Mouse (Mus musculus) gastrocnemius, postnatal 10 days (tissue): Measurements from ENCODE around the gene Olfr282. TPM values are rescaled to one million over a fixed set of nuclear protein-coding genes. Genes with fewer than 3 reads are reported as not detected.

Experiments used
- DNase-seq: peaks from one replicate; pipeline ENCODE4 v3.0.0; 2021; ENCODE audit warnings: mixed read lengths
- total RNA-seq, 2 experiments: library from RNA; stranded (reverse); gene quantifications; 2 replicates each; pipeline ENCODE4 v1.2.3; 2021

Olfr282 gene
- total RNA-seq, 2 experiments from 2014 or later: not detected

GRCm38 (mm10) chr15:98475382-98475781, 44.4 kb downstream of the Olfr282 start:
- DNase-seq: peak; percentile 61

GRCm38 (mm10) chr15:98476281-98476680, 45.3 kb downstream of the Olfr282 start:
- no peak for DNase-seq

- DNase-seq: no peak
Measured at GRCm38 (mm10) chr15:98479568-98480102, 48.6 kb downstream of the Olfr282 start.

GRCm38 (mm10) chr15:98482701-98483100, 51.7 kb downstream of the Olfr282 start, which contains the start of gene Lalba:
TSS of gene Lalba (minus strand) at chr15:98482721.
- no peak for DNase-seq

- no peak for DNase-seq
Measured at GRCm38 (mm10) chr15:98483907-98484886, 53.2 kb downstream of the Olfr282 start.

- no peak for DNase-seq
Measured at GRCm38 (mm10) chr15:98486433-98487021, 55.5 kb downstream of the Olfr282 start.

Other genes starting within 250 kb of the Olfr282 start
- not detected for gene Olfr288, start 235.7 kb upstream of the Olfr282 start, total RNA-seq
- gene Gm44579, start 210.2 kb upstream of the Olfr282 start, total RNA-seq: not detected
- gene Olfr287, start 210.2 kb upstream of the Olfr282 start, total RNA-seq: not detected
- not detected for gene Olfr286, start 196.8 kb upstream of the Olfr282 start, total RNA-seq
- not detected for gene H1fnt, start 173.9 kb upstream of the Olfr282 start, total RNA-seq
- 10 to 100 TPM; 13.7 to 14.1 TPM for gene Zfp641, start 135.1 kb upstream of the Olfr282 start, total RNA-seq
- gene Olfr285, start 113.9 kb upstream of the Olfr282 start, total RNA-seq: not detected
- not detected for gene Olfr284, start 90.2 kb upstream of the Olfr282 start, total RNA-seq
- not detected for gene Olfr283, start 50.3 kb upstream of the Olfr282 start, total RNA-seq
- gene Olfr281, start 21.4 kb downstream of the Olfr282 start, total RNA-seq: not detected
- gene OR5BS1P, start 38.7 kb downstream of the Olfr282 start, total RNA-seq: not detected
- under 1 TPM; 0.36 to 0.54 TPM for gene Lalba, start 51.5 kb downstream of the Olfr282 start, total RNA-seq
- gene Olfr279, start 61.2 kb downstream of the Olfr282 start, total RNA-seq: not detected
- 10 to 100 TPM; 71.5 to 77.4 TPM for gene Kansl2, start 103.0 kb downstream of the Olfr282 start, total RNA-seq
- 10 to 100 TPM; 21.7 to 30.4 TPM for gene Ccnt1, start 139.7 kb downstream of the Olfr282 start, total RNA-seq
- not detected for gene 4930415O20Rik, start 139.8 kb downstream of the Olfr282 start, total RNA-seq
- gene Adcy6, start 178.9 kb downstream of the Olfr282 start, total RNA-seq: 10 to 100 TPM; 39.9 to 45.3 TPM
- gene Cacnb3, start 199.6 kb downstream of the Olfr282 start, total RNA-seq: 10 to 100 TPM; 12.0 to 15.4 TPM
- gene Ddx23, start 231.7 kb downstream of the Olfr282 start, total RNA-seq: 10 to 100 TPM; 53.6 to 57.6 TPM
- 1 to 10 TPM in 1 of 2 experiments, under 1 TPM in 1; 0.49 to 1.9 TPM for gene Rnd1, start 246.2 kb downstream of the Olfr282 start, total RNA-seq